Mouse (Mus musculus) heart, embryonic 14.5 days (tissue): ENCODE measurements around the gene Trex1. TPM values are rescaled to one million over a fixed set of nuclear protein-coding genes. Genes with fewer than 3 reads are reported as not detected.

Source experiments
- ATAC-seq: fragments of 200-750 bp; cut with Nextera tagmentation; 2 replicates; pipeline ENCODE4 v1.8.0; 2017; ENCODE audit warnings: low read depth, moderate TSS enrichment; ENCODE audit not compliant: insufficient number of reproducible peaks, insufficient read depth, low FRiP score
- H3K27ac ChIP-seq, 2 experiments: fragments of 200-500 bp in 1 of 2; fragments of 300-500 bp in 1 of 2; sonication (generic) in 1 of 2; replicated peaks in 1 of 2; 2 replicates each; pipeline ENCODE4 v1.5.1; 2012 to 2014; ENCODE audit warnings: low read depth in 2 of 2, low read length in 2 of 2, control low read depth in 1 of 2, mild to moderate bottlenecking in 1 of 2, mixed read lengths in 1 of 2; ENCODE audit not compliant: control insufficient read depth in 1 of 2, insufficient read depth in 1 of 2
- H3K27me3 ChIP-seq: fragments of 300-500 bp; sonication (generic); 2 replicates; pipeline ENCODE4 v1.6.1; 2014; ENCODE audit warnings: mild to moderate bottlenecking, low read length, control low read depth; ENCODE audit not compliant: control insufficient read depth, insufficient read depth
- H3K36me3 ChIP-seq: fragments of 300-500 bp; sonication (generic); 2 replicates; pipeline ENCODE4 v1.6.1; 2014; ENCODE audit warnings: mild to moderate bottlenecking, control low read depth, low read length, mixed read lengths; ENCODE audit not compliant: control insufficient read depth, insufficient read depth
- H3K4me1 ChIP-seq, 2 experiments: fragments of 200-500 bp in 1 of 2; fragments of 300-500 bp in 1 of 2; sonication (generic) in 1 of 2; 2 replicates each; pipeline ENCODE4 v1.6.1; 2012 to 2014; ENCODE audit warnings: low read length in 2 of 2, control low read depth in 1 of 2, mixed read lengths in 1 of 2; ENCODE audit not compliant: control insufficient read depth in 2 of 2, insufficient read depth in 2 of 2
- H3K4me2 ChIP-seq: fragments of 300-500 bp; sonication (generic); 2 replicates; pipeline ENCODE4 v1.6.1; 2014; ENCODE audit warnings: mild to moderate bottlenecking, low read length
- H3K4me3 ChIP-seq, 2 experiments: fragments of 200-500 bp in 1 of 2; fragments of 300-500 bp in 1 of 2; sonication (generic) in 1 of 2; 2 replicates each; pipeline ENCODE4 v1.5.1; 2012 to 2014; ENCODE audit warnings: low read length in 2 of 2, mild to moderate bottlenecking in 2 of 2, control low read depth in 1 of 2, low read depth in 1 of 2, moderate library complexity in 1 of 2; ENCODE audit not compliant: control insufficient read depth in 1 of 2, insufficient read depth in 1 of 2
- H3K9ac ChIP-seq: fragments of 300-500 bp; sonication (generic); 2 replicates; pipeline ENCODE4 v1.6.1; 2014; ENCODE audit warnings: mild to moderate bottlenecking, low read length
- H3K9me3 ChIP-seq: fragments of 300-500 bp; sonication (generic); 2 replicates; pipeline ENCODE4 v1.6.1; 2016; ENCODE audit warnings: low read length, control low read depth; ENCODE audit not compliant: control insufficient read depth
- WGBS: fragments of 180-500 bp; shearing (Covaris S2); extraction: QIAGEN DNeasy Blood & Tissue Kit; methylation state at CpG from one replicate; pipeline ENCODE4 v1.1.7; 2014; 5-methylcytosine and 5-hydroxymethylcytosine counted together
- polyA plus RNA-seq: library from polyadenylated mRNA; unstranded; fragments of >200 nt; fragmentation: Nextera tagmentation; extraction: Ambion mirVana; gene quantifications from 2 replicates; pipeline ENCODE4 v1.2.1, GENCODE M21; 2014

The Trex1 gene
- polyA plus RNA-seq, 1 experiment from 2014 or later = 8.1 TPM

DNA sequence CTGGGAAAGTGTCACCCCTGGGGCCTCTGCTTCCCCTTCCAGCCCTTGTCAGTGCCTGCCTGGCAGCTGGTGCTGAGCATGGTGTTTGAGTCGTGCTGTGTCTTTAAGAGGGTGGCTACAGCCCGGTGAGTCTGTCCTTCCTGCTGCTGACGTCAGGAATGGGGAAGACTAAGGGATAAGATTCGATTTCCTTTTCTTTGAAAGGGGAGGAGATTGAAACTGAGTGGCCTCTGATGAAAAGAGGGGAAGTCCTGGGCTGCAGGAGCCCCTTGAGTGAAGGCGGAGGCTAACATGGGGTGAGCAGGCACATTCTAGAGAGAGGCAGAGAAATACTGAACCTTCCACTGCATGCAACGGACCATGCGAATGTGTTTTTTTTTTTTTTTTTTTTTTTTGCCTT is 4.8 kb downstream of the Trex1 start:
- Histone ChIP-seq H3K4me3 (peak overlapping the region; percentile 26 to 33), H3K9ac (peak overlapping the region; percentile 57), H3K27ac (peak overlapping the region; percentile 53 to 75), H3K27me3 (no peaks in the 10 kb centered on the region), H3K4me2 (peak overlapping the region; percentile 61), H3K4me1 (peaks cover 11 to 24% of the 10 kb centered on the region in 2 experiments), H3K9me3 (no peaks in the 10 kb centered on the region), H3K36me3 (peaks cover 56% of the 10 kb centered on the region)
- ATAC-seq = peak; percentile 70
- 4% methylated on average over 7 of the region's 7 CpGs for WGBS

- no peak for ATAC-seq
- H3K27ac ChIP-seq = peak overlapping the region in 1 of 2 experiments; percentile 75; a peak in 2 of 4 replicates
- 75% methylated on average over 6 of the region's 6 CpGs for WGBS
- no peaks in the 10 kb centered on the region for H3K27me3 ChIP-seq
- no peak overlapping the region for H3K4me3 ChIP-seq
- H3K4me1 ChIP-seq = peaks cover 11 to 18% of the 10 kb centered on the region in 2 experiments
- peaks cover 62% of the 10 kb centered on the region for H3K36me3 ChIP-seq
- no peak overlapping the region for H3K4me2 ChIP-seq
- no peaks in the 10 kb centered on the region for H3K9me3 ChIP-seq
- no peak overlapping the region for H3K9ac ChIP-seq
These were observed 5.7 kb downstream of the Trex1 start for GRCm38 (mm10) chr9:109053851-109054250.

GRCm38 (mm10) chr9:109053366-109053765 is 6.2 kb downstream of the Trex1 start:
- Histone ChIP-seq H3K36me3 (peaks cover 63% of the 10 kb centered on the region), H3K27ac (no peak overlapping the region), H3K4me2 (no peak overlapping the region), H3K4me3 (no peak overlapping the region), H3K9me3 (no peaks in the 10 kb centered on the region), H3K4me1 (peaks cover 8 to 13% of the 10 kb centered on the region in 2 experiments), H3K9ac (no peak overlapping the region), H3K27me3 (no peaks in the 10 kb centered on the region)
- no peak for ATAC-seq
- 82% methylated on average over 3 of the region's 3 CpGs for WGBS

- H3K4me2 ChIP-seq = no peak overlapping the region
- H3K4me3 ChIP-seq = no peak overlapping the region
- H3K4me1 ChIP-seq = peaks cover 8 to 12% of the 10 kb centered on the region in 2 experiments
- WGBS = 90% methylated on average over 9 of the region's 9 CpGs
- peaks cover 62% of the 10 kb centered on the region for H3K36me3 ChIP-seq
- H3K27ac ChIP-seq = no peak overlapping the region
- ATAC-seq = no peak
- no peak overlapping the region for H3K9ac ChIP-seq
- H3K9me3 ChIP-seq = no peaks in the 10 kb centered on the region
- no peaks in the 10 kb centered on the region for H3K27me3 ChIP-seq
These were observed 6.9 kb downstream of the Trex1 start for GRCm38 (mm10) chr9:109052490-109053260.

DNA sequence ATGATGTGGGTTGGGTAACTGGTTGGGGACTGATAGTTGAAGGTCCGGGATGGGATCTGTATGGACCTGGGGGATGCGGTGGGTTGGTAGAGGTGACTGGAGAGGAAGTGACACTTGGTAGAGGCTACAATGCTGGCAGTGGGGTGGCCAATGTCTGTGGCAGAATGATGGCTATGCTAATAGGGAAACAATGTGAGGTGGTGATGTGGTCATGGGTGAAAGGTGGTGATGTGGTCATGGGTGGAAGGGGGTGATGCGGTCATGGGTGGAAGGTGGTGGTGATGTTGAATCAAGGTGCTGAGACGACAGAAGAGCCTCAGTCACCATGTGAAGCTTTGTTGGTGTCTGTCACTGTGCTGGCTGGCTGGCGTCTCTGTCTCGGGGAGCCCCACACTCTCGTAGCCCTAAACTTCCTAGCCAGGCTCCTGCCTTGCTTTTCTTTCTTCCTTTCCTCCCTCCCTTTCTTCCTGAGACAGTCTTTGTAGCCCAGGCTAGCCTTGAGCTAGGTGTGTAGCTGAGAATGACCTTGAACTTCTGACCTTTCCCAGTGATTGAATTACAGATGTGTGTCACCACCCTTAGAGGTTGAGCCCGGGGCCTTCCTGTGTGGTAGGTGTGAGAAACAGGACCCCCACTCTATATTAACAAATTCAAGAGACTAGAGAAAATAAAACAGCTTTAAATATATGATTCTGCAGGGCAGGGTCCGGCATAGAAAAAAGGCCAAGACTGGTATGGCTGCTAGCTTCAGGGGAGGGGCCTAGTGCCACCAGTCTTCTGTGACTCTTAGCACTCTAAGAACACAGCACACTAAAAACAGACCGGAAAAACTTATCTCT is 7.7 kb downstream of the Trex1 start:
- ATAC-seq = no peak
- Histone ChIP-seq H3K9me3 (no peaks in the 10 kb centered on the region), H3K27me3 (no peaks in the 10 kb centered on the region), H3K36me3 (peaks cover 54% of the 10 kb centered on the region), H3K9ac (no peak overlapping the region), H3K27ac (no peak overlapping the region), H3K4me1 (peaks cover 8 to 12% of the 10 kb centered on the region in 2 experiments), H3K4me2 (no peak overlapping the region), H3K4me3 (no peak overlapping the region)
- WGBS = 86% methylated on average over 10 of the region's 10 CpGs

GRCm38 (mm10) chr9:109051011-109051501 is 8.5 kb downstream of the Trex1 start:
- H3K27me3 ChIP-seq = no peaks in the 10 kb centered on the region
- H3K27ac ChIP-seq = no peak overlapping the region
- 84% methylated on average over 13 of the region's 13 CpGs for WGBS
- no peak overlapping the region for H3K9ac ChIP-seq
- H3K4me1 ChIP-seq = peaks cover 8 to 12% of the 10 kb centered on the region in 2 experiments
- H3K36me3 ChIP-seq = peaks cover 45% of the 10 kb centered on the region
- no peak for ATAC-seq
- H3K9me3 ChIP-seq = no peaks in the 10 kb centered on the region
- H3K4me2 ChIP-seq = no peak overlapping the region
- H3K4me3 ChIP-seq = no peak overlapping the region

GRCm38 (mm10) chr9:109050674-109050997 is 8.9 kb downstream of the Trex1 start:
- Histone ChIP-seq H3K27ac (no peak overlapping the region), H3K27me3 (no peaks in the 10 kb centered on the region), H3K9me3 (no peaks in the 10 kb centered on the region), H3K4me3 (no peak overlapping the region), H3K9ac (no peak overlapping the region), H3K36me3 (peaks cover 41% of the 10 kb centered on the region), H3K4me1 (peaks cover 8 to 11% of the 10 kb centered on the region in 2 experiments), H3K4me2 (no peak overlapping the region)
- ATAC-seq = no peak
- 75% methylated on average over 3 of the region's 3 CpGs for WGBS
